Mouse (Mus musculus): ENCODE measurements around the gene Fry. TPM values are rescaled to one million over a fixed set of nuclear protein-coding genes. Genes with fewer than 3 reads are reported as not detected.

Fry gene
- polyA plus RNA-seq, 1 experiment from 2014 or later: 2.5 TPM

- 86% methylated on average over 2 of the region's 2 CpGs for WGBS (ENCODE audit: insufficient replicate concordance)
- Histone ChIP-seq H3K27ac (replicated peaks) (no peak overlapping the region), H3K4me1 (replicated peaks) (no peaks in the 10 kb centered on the region), H3K9me3 (replicated peaks) (no peaks in the 10 kb centered on the region), H3K4me2 (no peak overlapping the region), H3K4me3 (replicated peaks) (no peak overlapping the region), H3K27me3 (no peaks in the 10 kb centered on the region), H3K36me3 (replicated peaks) (0 out of 2 replicates have a peak, but pooled peaks cover 10% of the 10 kb centered on the region), H3K9ac (no peak overlapping the region)
- ATAC-seq (ENCODE audit: insufficient read depth): no peak
These were observed 298.8 kb downstream of the Fry start for GRCm38 (mm10) chr5:150417223-150417622.

GRCm38 (mm10) chr5:150418035-150418434 is 299.6 kb downstream of the Fry start:
- H3K27me3 ChIP-seq: no peaks in the 10 kb centered on the region
- H3K4me1 ChIP-seq (replicated peaks): no peaks in the 10 kb centered on the region
- WGBS (ENCODE audit: insufficient replicate concordance): 41% methylated on average over 6 of the region's 6 CpGs
- no peaks in the 10 kb centered on the region for H3K9me3 ChIP-seq (replicated peaks)
- no peak overlapping the region for H3K27ac ChIP-seq (replicated peaks)
- 0 out of 2 replicates have a peak, but pooled peaks cover 10% of the 10 kb centered on the region for H3K36me3 ChIP-seq (replicated peaks)
- H3K4me2 ChIP-seq: no peak overlapping the region
- H3K4me3 ChIP-seq (replicated peaks): no peak overlapping the region
- ATAC-seq (ENCODE audit: insufficient read depth): no peak
- no peak overlapping the region for H3K9ac ChIP-seq

- H3K36me3 ChIP-seq (replicated peaks): no peaks in the 10 kb centered on the region
- ATAC-seq (ENCODE audit: insufficient read depth): no peak
- H3K4me3 ChIP-seq (replicated peaks): no peak overlapping the region
- H3K27me3 ChIP-seq: no peaks in the 10 kb centered on the region
- H3K9ac ChIP-seq: no peak overlapping the region
- no peaks in the 10 kb centered on the region for H3K9me3 ChIP-seq (replicated peaks)
- no peak overlapping the region for H3K27ac ChIP-seq (replicated peaks)
- H3K4me1 ChIP-seq (replicated peaks): no peaks in the 10 kb centered on the region
- no peak overlapping the region for H3K4me2 ChIP-seq
- 64% methylated on average over 5 of the region's 5 CpGs for WGBS (ENCODE audit: insufficient replicate concordance)
These were observed 306.6 kb downstream of the Fry start for GRCm38 (mm10) chr5:150425038-150425437.

GRCm38 (mm10) chr5:150426595-150426994 is 308.1 kb downstream of the Fry start:
- Histone ChIP-seq H3K27ac (replicated peaks) (no peak overlapping the region), H3K4me1 (replicated peaks) (no peaks in the 10 kb centered on the region), H3K27me3 (no peaks in the 10 kb centered on the region), H3K9ac (no peak overlapping the region), H3K4me3 (replicated peaks) (no peak overlapping the region), H3K36me3 (replicated peaks) (no peaks in the 10 kb centered on the region), H3K4me2 (no peak overlapping the region), H3K9me3 (replicated peaks) (no peaks in the 10 kb centered on the region)
- ATAC-seq (ENCODE audit: insufficient read depth): no peak
- 83% methylated on average over 3 of the region's 3 CpGs for WGBS (ENCODE audit: insufficient replicate concordance)

GRCm38 (mm10) chr5:150431286-150431685 is 312.8 kb downstream of the Fry start:
- Histone ChIP-seq H3K36me3 (replicated peaks) (peaks cover 6% of the 10 kb centered on the region; the same call in 1 of the 2 replicates), H3K9ac (no peak overlapping the region), H3K9me3 (replicated peaks) (no peaks in the 10 kb centered on the region), H3K4me2 (no peak overlapping the region), H3K4me3 (replicated peaks) (no peak overlapping the region), H3K27ac (replicated peaks) (no peak overlapping the region), H3K27me3 (no peaks in the 10 kb centered on the region), H3K4me1 (replicated peaks) (no peaks in the 10 kb centered on the region)
- ATAC-seq (ENCODE audit: insufficient read depth): no peak
- WGBS (ENCODE audit: insufficient replicate concordance): 78% methylated on average over 7 of the region's 7 CpGs

GRCm38 (mm10) chr5:150432960-150433359 is 314.5 kb downstream of the Fry start:
- Histone ChIP-seq H3K9me3 (replicated peaks) (no peaks in the 10 kb centered on the region), H3K9ac (no peak overlapping the region), H3K4me3 (replicated peaks) (no peak overlapping the region), H3K27ac (replicated peaks) (no peak overlapping the region), H3K27me3 (no peaks in the 10 kb centered on the region), H3K4me2 (no peak overlapping the region), H3K36me3 (replicated peaks) (peaks cover 6% of the 10 kb centered on the region; the same call in 1 of the 2 replicates), H3K4me1 (replicated peaks) (no peaks in the 10 kb centered on the region)
- 81% methylated on average over 2 of the region's 2 CpGs for WGBS (ENCODE audit: insufficient replicate concordance)
- no peak for ATAC-seq (ENCODE audit: insufficient read depth)

GRCm38 (mm10) chr5:150436629-150437389 is 318.4 kb downstream of the Fry start:
- H3K36me3 ChIP-seq (replicated peaks): peaks cover 6% of the 10 kb centered on the region; the same call in 1 of the 2 replicates
- ATAC-seq (ENCODE audit: insufficient read depth): peak; percentile 49; the same call in 1 of the 2 replicates
- peak overlapping the region; percentile 38 for H3K4me3 ChIP-seq (replicated peaks)
- H3K9me3 ChIP-seq (replicated peaks): no peaks in the 10 kb centered on the region
- H3K4me2 ChIP-seq: peak overlapping the region; percentile 49
- H3K9ac ChIP-seq: no peak overlapping the region
- no peaks in the 10 kb centered on the region for H3K4me1 ChIP-seq (replicated peaks)
- no peaks in the 10 kb centered on the region for H3K27me3 ChIP-seq
- H3K27ac ChIP-seq (replicated peaks): peak overlapping the region; percentile 29; the same call in 1 of the 2 replicates
- 54% methylated on average over 34 of the region's 34 CpGs for WGBS (ENCODE audit: insufficient replicate concordance)

- no peak for ATAC-seq (ENCODE audit: insufficient read depth)
- Histone ChIP-seq H3K4me1 (replicated peaks) (no peaks in the 10 kb centered on the region), H3K36me3 (replicated peaks) (no peaks in the 10 kb centered on the region), H3K4me2 (no peak overlapping the region), H3K9me3 (replicated peaks) (no peaks in the 10 kb centered on the region), H3K27ac (replicated peaks) (no peak overlapping the region), H3K27me3 (no peaks in the 10 kb centered on the region), H3K9ac (no peak overlapping the region), H3K4me3 (replicated peaks) (no peak overlapping the region)
- 36% methylated on average over 7 of the region's 7 CpGs for WGBS (ENCODE audit: insufficient replicate concordance)
These were observed 323.2 kb downstream of the Fry start for GRCm38 (mm10) chr5:150441690-150442089.

GRCm38 (mm10) chr5:150451281-150452003 is 333.0 kb downstream of the Fry start:
- Histone ChIP-seq H3K4me3 (replicated peaks) (no peak overlapping the region), H3K4me1 (replicated peaks) (no peaks in the 10 kb centered on the region), H3K9ac (no peak overlapping the region), H3K4me2 (no peak overlapping the region), H3K9me3 (replicated peaks) (peaks cover 4% of the 10 kb centered on the region; the same call in 1 of the 2 replicates), H3K36me3 (replicated peaks) (peaks cover 22% of the 10 kb centered on the region), H3K27me3 (no peaks in the 10 kb centered on the region), H3K27ac (replicated peaks) (no peak overlapping the region)
- ATAC-seq (ENCODE audit: insufficient read depth): no peak
- 74% methylated on average over 9 of the region's 9 CpGs for WGBS (ENCODE audit: insufficient replicate concordance)

GRCm38 (mm10) chr5:150452004-150452626 is 333.7 kb downstream of the Fry start:
- Histone ChIP-seq H3K36me3 (replicated peaks) (peaks cover 22% of the 10 kb centered on the region), H3K27me3 (no peaks in the 10 kb centered on the region), H3K4me3 (replicated peaks) (no peak overlapping the region), H3K9ac (no peak overlapping the region), H3K4me2 (no peak overlapping the region), H3K4me1 (replicated peaks) (no peaks in the 10 kb centered on the region), H3K27ac (replicated peaks) (no peak overlapping the region), H3K9me3 (replicated peaks) (peaks cover 4% of the 10 kb centered on the region; the same call in 1 of the 2 replicates)
- WGBS (ENCODE audit: insufficient replicate concordance): 47% methylated on average over 1 of the region's 1 CpGs
- no peak for ATAC-seq (ENCODE audit: insufficient read depth)

GRCm38 (mm10) chr5:150452671-150453070 is 334.2 kb downstream of the Fry start:
- Histone ChIP-seq H3K27ac (replicated peaks) (no peak overlapping the region), H3K27me3 (no peaks in the 10 kb centered on the region), H3K4me2 (no peak overlapping the region), H3K4me1 (replicated peaks) (no peaks in the 10 kb centered on the region), H3K9me3 (replicated peaks) (peaks cover 4% of the 10 kb centered on the region; the same call in 1 of the 2 replicates), H3K4me3 (replicated peaks) (no peak overlapping the region), H3K9ac (no peak overlapping the region), H3K36me3 (replicated peaks) (peaks cover 22% of the 10 kb centered on the region)
- ATAC-seq (ENCODE audit: insufficient read depth): no peak
